Mouse (Mus musculus) bone marrow macrophage, adult 2 months (primary cell): ENCODE results near the gene Mthfd1.

Experiments
- CTCF ChIP-seq: IDR thresholded peaks from 2 replicates; pipeline ENCODE4 v1.5.1; 2012; ENCODE audit warnings: low read depth, mild to moderate bottlenecking, low read length, moderate library complexity
- POLR2A ChIP-seq: IDR thresholded peaks from 2 replicates; pipeline ENCODE4 v1.6.1; 2012; ENCODE audit warnings: mild to moderate bottlenecking, low read depth, low read length, borderline replicate concordance

- TF ChIP-seq POLR2A = no peak
- no peak for TF ChIP-seq CTCF
These were observed 15.8 kb upstream of the Mthfd1 start for GRCm38 (mm10) chr12:76239145-76239838.
